Mouse (Mus musculus): ENCODE data around the gene Camk1d. TPM values are rescaled to one million over a fixed set of nuclear protein-coding genes. Genes with fewer than 3 reads are reported as not detected.
A peak's percentile ranks its signal among the peaks of the same experiment; 100 is the strongest.

Camk1d gene
- polyA plus RNA-seq, 1 experiment = 21.0 TPM

DNA sequence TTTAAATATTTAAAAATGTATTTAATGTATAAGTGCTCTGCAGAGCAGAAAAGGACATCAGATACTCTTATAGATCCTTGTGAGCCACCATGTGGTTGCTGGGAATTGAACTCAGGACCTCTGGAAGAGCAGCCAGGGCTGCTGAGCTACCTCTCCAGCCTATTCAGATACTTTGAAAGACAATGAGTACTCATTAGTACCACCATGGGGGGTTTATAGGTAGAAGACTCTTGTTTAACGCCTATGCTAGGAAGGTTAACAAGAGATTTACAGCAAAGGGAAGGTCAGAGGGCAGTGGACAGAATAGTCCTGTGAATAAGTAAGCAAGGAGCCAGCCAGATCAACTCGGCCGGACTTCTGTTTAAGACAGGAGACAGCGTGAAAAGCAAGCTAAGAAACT, 357.3 kb downstream of the Camk1d start:
- no peak for TF ChIP-seq GATA1 (IDR thresholded peaks at IDR 0.05; ENCODE audit: low read length)

DNA sequence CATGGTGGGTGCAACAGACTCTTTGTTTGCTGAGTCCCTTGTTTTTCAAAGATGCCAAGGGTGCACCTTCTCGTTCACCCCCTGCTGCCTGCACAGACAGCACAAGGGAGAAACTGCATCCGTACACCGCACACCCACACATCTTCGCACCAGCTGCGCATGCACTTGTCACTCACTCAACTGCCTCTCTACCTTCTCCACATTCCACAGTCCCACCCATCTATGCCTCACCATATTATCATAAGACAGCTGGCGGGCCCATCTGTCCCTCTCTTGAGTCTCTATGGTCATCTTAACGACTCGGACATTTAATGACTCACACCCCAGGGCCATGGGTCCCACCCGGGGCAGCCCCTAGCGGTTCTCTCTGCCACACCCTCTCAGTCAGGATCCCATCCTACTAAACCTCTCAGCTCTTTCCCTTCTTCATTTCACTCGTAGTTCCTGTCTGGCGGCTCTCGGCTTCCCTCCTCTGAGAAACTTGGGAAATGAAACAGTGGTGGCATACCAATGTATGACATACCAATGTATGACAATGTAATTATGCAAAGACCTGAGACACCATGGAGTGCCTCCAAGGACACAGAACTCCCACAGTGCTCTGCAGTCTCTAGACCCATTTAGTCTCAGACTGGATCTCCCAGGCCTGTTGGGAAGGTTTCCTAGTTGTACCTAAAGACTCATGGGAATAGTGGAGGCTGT, 361.3 kb downstream of the Camk1d start:
- TF ChIP-seq GATA1 (IDR thresholded peaks at IDR 0.05; ENCODE audit: low read length) = no peak

DNA sequence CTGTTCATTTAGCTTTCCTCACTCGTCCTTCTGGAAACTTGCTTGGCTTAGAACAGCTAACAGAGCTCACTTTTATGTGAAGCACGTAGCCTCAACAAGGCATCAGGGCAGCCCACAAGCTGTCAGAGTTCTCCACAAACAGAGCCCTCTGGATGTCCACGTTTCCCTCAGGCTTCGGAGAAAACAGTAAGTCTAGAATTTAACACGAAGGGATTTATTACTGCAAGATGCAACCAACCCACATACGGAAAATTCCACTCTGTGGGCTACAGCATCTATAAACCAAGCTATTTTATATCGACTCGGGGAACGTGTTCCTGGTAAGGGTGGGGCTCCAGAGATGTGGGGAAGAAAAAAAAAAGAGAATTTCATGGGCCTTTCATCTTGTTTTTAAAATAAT, 369.0 kb downstream of the Camk1d start:
- TF ChIP-seq GATA1 (IDR thresholded peaks at IDR 0.05; ENCODE audit: low read length) = no peak

GRCm38 (mm10) chr2:5327533-5328250, 386.6 kb downstream of the Camk1d start:
- no peak for TF ChIP-seq GATA1 (IDR thresholded peaks at IDR 0.05; ENCODE audit: low read length)

GRCm38 (mm10) chr2:5324806-5325205, 389.5 kb downstream of the Camk1d start:
- TF ChIP-seq GATA1 (IDR thresholded peaks at IDR 0.05; ENCODE audit: low read length) = no peak

GRCm38 (mm10) chr2:5321660-5322295, 392.5 kb downstream of the Camk1d start:
- no peak for TF ChIP-seq GATA1 (IDR thresholded peaks at IDR 0.05; ENCODE audit: low read length)

- TF ChIP-seq GATA1 (IDR thresholded peaks at IDR 0.05; ENCODE audit: low read length) = no peak
These were observed 395.2 kb downstream of the Camk1d start for GRCm38 (mm10) chr2:5319138-5319537.

DNA sequence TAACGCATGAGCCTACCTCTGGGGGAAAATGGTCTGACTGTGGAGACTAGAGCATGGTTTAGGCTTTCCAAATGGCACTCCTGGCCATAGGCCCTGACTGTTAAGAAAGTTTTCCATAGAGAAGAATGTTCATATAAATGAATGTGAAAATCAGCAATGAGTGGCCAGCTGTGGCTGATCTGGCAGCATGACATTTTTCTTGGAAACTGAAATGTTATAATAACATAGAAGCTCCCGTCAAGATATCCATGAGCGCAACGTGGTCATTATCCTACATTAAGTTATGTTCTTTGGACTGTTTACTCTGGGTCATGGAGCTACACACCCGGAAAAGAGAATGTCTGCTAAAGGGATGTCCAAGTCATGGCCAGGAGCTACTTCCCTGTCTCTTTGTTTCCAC, 397.6 kb downstream of the Camk1d start:
- TF ChIP-seq GATA1 (IDR thresholded peaks at IDR 0.05; ENCODE audit: low read length) = no peak

DNA sequence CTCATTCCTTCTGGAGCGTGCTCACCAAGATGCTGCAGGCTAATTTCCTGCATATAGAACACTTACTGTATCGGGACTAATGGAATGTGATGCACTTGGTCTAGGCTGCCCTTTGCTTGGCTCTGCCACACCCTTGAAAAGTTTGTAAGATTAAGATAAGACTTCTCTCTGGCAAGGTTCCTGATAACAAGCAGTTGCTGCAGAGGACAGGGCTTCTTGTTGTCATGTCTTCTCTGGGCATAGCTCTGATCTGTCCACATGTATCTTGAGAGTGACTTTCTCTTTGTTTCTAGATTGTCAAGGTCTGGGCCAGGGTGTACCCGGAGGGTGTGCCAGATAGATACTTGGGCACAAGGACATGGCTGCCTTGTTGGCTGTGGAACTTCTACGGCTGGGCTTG, 398.1 kb downstream of the Camk1d start:
- TF ChIP-seq GATA1 (IDR thresholded peaks at IDR 0.05; ENCODE audit: low read length) = peak; percentile 35

DNA sequence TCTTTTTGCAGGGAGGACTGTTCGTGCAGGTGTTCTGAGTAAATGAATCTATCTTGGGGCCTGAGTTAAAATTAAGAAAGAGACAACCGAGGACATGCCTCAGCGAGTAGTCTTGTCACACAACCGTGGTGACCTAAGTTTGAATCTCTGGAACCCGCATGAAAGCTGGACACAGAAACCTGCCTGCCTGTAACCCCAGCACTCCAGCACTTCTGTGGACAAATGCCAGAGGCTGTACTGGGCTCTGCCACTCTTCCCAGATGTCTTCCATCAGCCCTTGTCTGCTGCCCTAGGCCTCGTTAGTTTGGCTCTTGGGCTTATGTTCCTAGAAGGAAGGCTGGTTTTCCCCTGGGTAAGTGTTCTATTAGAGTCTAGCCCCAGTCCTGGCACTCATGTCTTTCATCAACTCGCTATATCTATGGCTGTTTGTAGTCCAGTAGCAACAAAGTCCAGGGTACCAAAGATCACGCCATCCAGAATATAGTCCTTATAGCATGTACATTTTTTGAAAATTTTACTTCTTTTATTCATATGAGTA, 399.0 kb downstream of the Camk1d start:
- TF ChIP-seq GATA1 (IDR thresholded peaks at IDR 0.05; ENCODE audit: low read length) = no peak

GRCm38 (mm10) chr2:5314530-5315166, 399.7 kb downstream of the Camk1d start:
- TF ChIP-seq GATA1 (IDR thresholded peaks at IDR 0.05; ENCODE audit: low read length) = no peak

- no peak for TF ChIP-seq GATA1 (IDR thresholded peaks at IDR 0.05; ENCODE audit: low read length)
These were observed 409.2 kb downstream of the Camk1d start for GRCm38 (mm10) chr2:5305156-5305555.

DNA sequence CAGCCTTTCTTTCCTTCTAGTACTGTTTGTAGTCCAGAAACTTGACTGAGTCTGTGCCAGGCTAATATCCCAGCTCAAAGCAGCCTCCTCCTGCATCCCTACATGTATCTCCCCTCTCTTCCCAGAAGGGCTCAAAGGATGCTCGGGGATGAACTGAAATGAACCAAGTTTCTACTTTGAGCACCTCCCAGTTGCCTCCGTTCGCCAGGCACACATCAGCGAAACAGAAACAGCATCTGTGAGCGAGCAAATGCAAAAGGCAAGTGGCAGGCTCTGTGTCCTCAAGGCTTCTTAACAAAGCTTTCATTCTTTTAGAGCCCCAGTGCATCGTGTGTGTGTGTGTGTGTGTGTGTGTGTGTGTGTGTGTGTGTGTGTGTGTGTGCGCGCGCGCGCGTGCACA, 409.9 kb downstream of the Camk1d start:
- TF ChIP-seq GATA1 (IDR thresholded peaks at IDR 0.05; ENCODE audit: low read length) = no peak

GRCm38 (mm10) chr2:5301286-5301685, 413.0 kb downstream of the Camk1d start:
- no peak for TF ChIP-seq GATA1 (IDR thresholded peaks at IDR 0.05; ENCODE audit: low read length)

DNA sequence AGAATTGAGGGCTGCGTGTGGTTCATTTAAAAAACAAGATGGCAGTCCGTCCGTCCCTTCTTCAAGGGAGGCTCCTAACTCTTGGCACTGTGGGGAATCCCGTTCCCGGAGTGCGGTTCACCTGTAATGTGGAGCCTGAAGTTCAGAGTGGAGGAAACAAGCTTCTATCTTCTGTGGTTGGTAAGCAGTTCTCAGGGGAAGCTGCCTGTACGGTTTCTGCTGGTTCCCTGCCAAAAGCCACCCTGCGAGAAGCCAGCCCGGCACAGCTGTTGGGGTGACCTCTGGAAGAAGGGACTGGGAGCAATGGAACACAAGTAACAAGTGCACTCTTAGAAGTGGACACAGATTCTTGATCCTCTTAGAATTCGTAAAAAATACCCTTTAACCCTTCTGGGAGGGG, 416.2 kb downstream of the Camk1d start:
- no peak for TF ChIP-seq GATA1 (IDR thresholded peaks at IDR 0.05; ENCODE audit: low read length)

Measured in G1E-ER4 (cell line).